Mouse (Mus musculus) ES-Bruce4 (cell line): Measurements from ENCODE around the gene Cacna2d2. TPM values are rescaled to one million over a fixed set of nuclear protein-coding genes. Genes with fewer than 3 reads are reported as not detected.
A peak's percentile ranks its signal among the peaks of the same experiment; 100 is the strongest.

Experiments used
- H3K27ac ChIP-seq: 2 replicates; pipeline ENCODE4 v1.5.1; 2012; ENCODE audit warnings: low read length, inconsistent platforms; ENCODE audit not compliant: insufficient read depth
- H3K27me3 ChIP-seq: 2 replicates; pipeline ENCODE4 v1.6.1; 2012; ENCODE audit warnings: mild to moderate bottlenecking, low read length, inconsistent platforms; ENCODE audit not compliant: control insufficient read depth, poor library complexity, insufficient read depth, severe bottlenecking
- H3K36me3 ChIP-seq: 2 replicates; pipeline ENCODE4 v1.6.1; 2012; ENCODE audit warnings: inconsistent platforms, mild to moderate bottlenecking, low read length, moderate library complexity; ENCODE audit not compliant: control insufficient read depth, poor library complexity, insufficient read depth, severe bottlenecking
- H3K4me1 ChIP-seq: one replicate; pipeline ENCODE4 v1.8.1; 2011; ENCODE audit warnings: low read length; ENCODE audit not compliant: control insufficient read depth, insufficient read depth
- H3K4me3 ChIP-seq: 2 replicates; pipeline ENCODE4 v1.5.1; 2011; ENCODE audit warnings: low read depth, mild to moderate bottlenecking, low read length
- H3K9ac ChIP-seq: 2 replicates; pipeline ENCODE4 v1.6.1; 2012; ENCODE audit warnings: low read depth, mild to moderate bottlenecking, inconsistent platforms; ENCODE audit not compliant: poor library complexity, severe bottlenecking
- H3K9me3 ChIP-seq: replicated peaks from 2 replicates; pipeline ENCODE4 v1.6.1; 2012; ENCODE audit warnings: mild to moderate bottlenecking, low read length, inconsistent platforms; ENCODE audit not compliant: control insufficient read depth, poor library complexity, insufficient read depth, severe bottlenecking
- CTCF ChIP-seq: IDR thresholded peaks from one replicate; pipeline ENCODE4 v1.8.1; 2011; ENCODE audit warnings: low read depth, low read length
- EP300 ChIP-seq: IDR thresholded peaks from 2 replicates; pipeline ENCODE4 v1.6.1; 2011; ENCODE audit warnings: low read depth, low read length; ENCODE audit not compliant: insufficient read depth
- POLR2A ChIP-seq: IDR thresholded peaks from one replicate; pipeline ENCODE4 v1.8.1; 2011; ENCODE audit warnings: low read length; ENCODE audit not compliant: insufficient read depth
- polyA plus RNA-seq: library from polyadenylated mRNA; stranded (reverse); fragments of >200 nt; gene quantifications from 2 replicates; pipeline ENCODE4 v1.2.4, GENCODE M21; 2011; ENCODE audit warnings: low read depth; ENCODE audit not compliant: missing spikeins, insufficient read depth, insufficient read length

Cacna2d2 gene
- polyA plus RNA-seq, 1 experiment: 3.2 TPM

DNA sequence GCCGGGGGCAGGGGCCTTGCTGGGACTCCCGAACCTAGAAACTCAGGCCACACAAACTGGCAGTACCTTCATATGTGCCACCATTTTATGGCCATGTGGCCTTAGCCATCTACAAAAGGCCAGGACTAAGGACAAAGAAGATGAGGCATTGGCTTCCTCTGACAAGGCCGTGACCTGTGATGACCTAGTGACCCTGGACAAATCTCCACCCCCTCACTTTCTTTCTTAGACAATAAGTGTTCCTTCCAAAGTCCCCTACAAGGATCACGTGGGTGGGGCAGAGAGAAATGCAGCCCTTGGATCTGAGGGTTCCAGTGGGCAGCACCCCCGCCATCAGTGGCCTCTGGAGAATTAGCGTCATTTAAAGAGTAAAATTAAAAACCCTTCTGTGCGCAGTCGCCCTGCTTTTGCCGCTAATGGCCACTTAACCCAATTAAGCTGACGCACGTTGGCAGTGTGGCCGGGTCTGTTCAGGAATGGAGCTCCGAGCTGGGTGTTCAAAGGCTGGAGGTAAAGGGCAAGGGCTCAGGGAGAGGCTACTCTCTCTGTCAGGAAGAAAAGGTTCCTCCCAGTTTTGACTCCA is 69.9 kb downstream of the Cacna2d2 start:
- no peaks in the 10 kb centered on the region for H3K9me3 ChIP-seq
- no peak overlapping the region for H3K4me3 ChIP-seq
- no peak overlapping the region for H3K27ac ChIP-seq
- no peak overlapping the region for H3K9ac ChIP-seq
- no peaks in the 10 kb centered on the region for H3K27me3 ChIP-seq
- TF ChIP-seq EP300 (no peak), POLR2A (no peak), CTCF (no peak)
- H3K36me3 ChIP-seq: no peaks in the 10 kb centered on the region
- H3K4me1 ChIP-seq: no peaks in the 10 kb centered on the region

- TF ChIP-seq CTCF: no peak
- no peak for TF ChIP-seq POLR2A
- TF ChIP-seq EP300: no peak
- no peak overlapping the region for H3K27ac ChIP-seq
- no peaks in the 10 kb centered on the region for H3K9me3 ChIP-seq
- H3K9ac ChIP-seq: no peak overlapping the region
- no peaks in the 10 kb centered on the region for H3K4me1 ChIP-seq
- no peak overlapping the region for H3K4me3 ChIP-seq
- no peaks in the 10 kb centered on the region for H3K36me3 ChIP-seq
- no peaks in the 10 kb centered on the region for H3K27me3 ChIP-seq
Measured at GRCm38 (mm10) chr9:107470427-107470826, 71.0 kb downstream of the Cacna2d2 start.

- Histone ChIP-seq H3K4me3 (no peak overlapping the region), H3K27ac (no peak overlapping the region), H3K4me1 (no peaks in the 10 kb centered on the region), H3K9me3 (no peaks in the 10 kb centered on the region), H3K27me3 (no peaks in the 10 kb centered on the region), H3K9ac (no peak overlapping the region), H3K36me3 (no peaks in the 10 kb centered on the region)
- no peak for TF ChIP-seq EP300
- no peak for TF ChIP-seq POLR2A
- TF ChIP-seq CTCF: no peak
Measured at GRCm38 (mm10) chr9:107474016-107474415, 74.6 kb downstream of the Cacna2d2 start.

GRCm38 (mm10) chr9:107478979-107479378 is 79.6 kb downstream of the Cacna2d2 start:
- no peaks in the 10 kb centered on the region for H3K36me3 ChIP-seq
- no peak for TF ChIP-seq POLR2A
- TF ChIP-seq EP300: no peak
- TF ChIP-seq CTCF: peak; percentile 82
- H3K27me3 ChIP-seq: no peaks in the 10 kb centered on the region
- H3K27ac ChIP-seq: no peak overlapping the region
- peaks cover 2% of the 10 kb centered on the region for H3K4me1 ChIP-seq
- no peaks in the 10 kb centered on the region for H3K9me3 ChIP-seq
- peak overlapping the region; percentile 62 for H3K4me3 ChIP-seq
- peak overlapping the region; percentile 65 for H3K9ac ChIP-seq

GRCm38 (mm10) chr9:107479593-107479992 is 80.2 kb downstream of the Cacna2d2 start:
- H3K27ac ChIP-seq: no peak overlapping the region
- no peaks in the 10 kb centered on the region for H3K27me3 ChIP-seq
- H3K9ac ChIP-seq: peak overlapping the region; percentile 65
- peak overlapping the region; percentile 62 for H3K4me3 ChIP-seq
- H3K9me3 ChIP-seq: no peaks in the 10 kb centered on the region
- TF ChIP-seq EP300: no peak
- no peak for TF ChIP-seq CTCF
- TF ChIP-seq POLR2A: no peak
- peaks cover 2% of the 10 kb centered on the region for H3K4me1 ChIP-seq
- H3K36me3 ChIP-seq: no peaks in the 10 kb centered on the region

GRCm38 (mm10) chr9:107480477-107481069 is 81.2 kb downstream of the Cacna2d2 start:
- peak overlapping the region; percentile 54; the same call in 1 of the 2 replicates for H3K27ac ChIP-seq
- H3K4me3 ChIP-seq: no peak overlapping the region

More at GRCm38 (mm10) chr9:107480477-107481069, 81.2 kb downstream of the Cacna2d2 start:
- Histone ChIP-seq H3K9me3 (no peaks in the 10 kb centered on the region), H3K4me1 (peaks cover 2% of the 10 kb centered on the region), H3K36me3 (no peaks in the 10 kb centered on the region), H3K9ac (0 out of 2 replicates have a peak overlapping the region, but pooled peaks have one; percentile 9), H3K27me3 (no peaks in the 10 kb centered on the region)
- no peak for TF ChIP-seq EP300
- TF ChIP-seq POLR2A: no peak
- TF ChIP-seq CTCF: no peak
